Mouse (Mus musculus): Measurements from ENCODE around the gene Ppm1f.
"Not testable (repeated sequence)": the region's sequence is repeated elsewhere in the genome, so short reads cannot be mapped to it uniquely, and the experiment has no call there.

Ppm1f gene

DNA sequence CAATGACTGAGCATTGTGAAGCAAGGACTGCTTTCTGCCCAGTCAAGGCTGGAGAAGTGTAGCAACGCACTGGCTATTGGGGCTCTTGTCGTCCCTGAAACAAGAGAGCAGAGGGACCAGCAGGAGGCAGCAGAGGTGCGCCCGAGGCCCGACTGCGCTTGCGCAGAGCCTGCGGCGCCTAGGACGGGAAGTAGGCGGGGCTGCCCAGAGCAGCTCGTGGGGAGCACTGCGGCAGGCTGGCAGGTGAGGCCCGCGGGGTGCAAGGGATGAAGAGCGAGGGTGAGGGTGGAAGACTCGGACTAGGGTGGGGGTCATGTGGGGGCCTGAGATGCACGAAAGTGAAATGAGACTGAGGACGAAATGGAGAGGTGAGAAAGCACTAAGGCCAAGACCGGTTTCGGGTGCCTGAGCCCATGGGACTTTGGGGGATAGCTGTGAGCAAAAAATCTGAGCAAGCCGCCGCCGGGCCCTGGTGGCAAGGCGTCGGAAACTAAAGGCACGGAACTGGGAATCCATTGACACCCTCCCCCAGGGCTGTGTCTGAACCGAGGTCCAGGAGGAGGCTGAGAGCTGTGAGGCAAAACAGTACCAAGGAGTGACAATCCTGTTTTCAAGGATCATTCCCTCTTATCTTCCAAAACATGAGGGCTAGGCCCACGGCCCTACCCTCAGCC lies at the start of gene Ppm1f:
Gene Ppm1f (plus strand): TSS at position 88 of the 674 bp plus-strand sequence.
- DNase-seq (ENCODE audit: low spot score): peak; percentile 78

DNA sequence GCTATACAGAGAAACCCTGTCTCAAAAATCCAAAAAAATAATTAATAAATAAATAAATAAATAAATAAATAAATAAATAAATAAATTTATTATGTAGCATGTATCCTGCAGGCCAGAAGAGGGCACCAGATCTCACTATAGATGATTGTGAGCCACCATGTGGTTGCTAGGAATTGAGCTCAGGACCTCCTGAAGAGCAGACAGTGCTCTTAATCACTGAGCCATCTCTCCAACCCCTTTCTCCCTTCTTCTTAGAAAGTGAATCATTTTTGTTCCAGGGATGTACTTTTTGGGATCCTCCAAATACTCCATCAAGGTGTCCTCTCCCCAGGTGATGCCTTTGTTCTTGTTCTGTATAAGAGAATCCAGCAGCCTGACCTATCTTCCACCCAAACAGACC lies 47.1 kb upstream of the Ppm1f start:
- no peak for DNase-seq (ENCODE audit: low spot score)

- DNase-seq (ENCODE audit: low spot score): no peak
These were observed 43.9 kb upstream of the Ppm1f start for GRCm38 (mm10) chr16:16852411-16852810.

DNA sequence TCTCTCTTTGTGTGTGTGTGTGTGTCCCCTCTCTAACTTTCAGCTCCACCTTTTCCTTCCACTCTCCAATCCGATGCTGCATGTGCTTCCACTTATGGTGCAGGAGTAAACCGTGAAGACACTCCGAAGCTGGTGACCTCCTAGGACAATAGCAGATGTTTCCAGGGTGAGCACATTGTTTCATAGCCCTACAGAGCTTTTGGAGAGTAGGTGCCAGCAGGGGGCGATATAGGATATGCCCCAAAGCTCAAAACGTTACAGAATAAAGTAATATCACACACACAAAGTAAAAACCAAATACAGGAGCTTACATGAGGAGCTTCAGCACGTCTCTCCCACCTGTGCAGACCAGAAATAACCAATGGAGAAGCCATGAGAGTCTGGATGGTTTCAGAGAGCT lies 41.4 kb upstream of the Ppm1f start:
- no peak for DNase-seq (ENCODE audit: low spot score)

DNA sequence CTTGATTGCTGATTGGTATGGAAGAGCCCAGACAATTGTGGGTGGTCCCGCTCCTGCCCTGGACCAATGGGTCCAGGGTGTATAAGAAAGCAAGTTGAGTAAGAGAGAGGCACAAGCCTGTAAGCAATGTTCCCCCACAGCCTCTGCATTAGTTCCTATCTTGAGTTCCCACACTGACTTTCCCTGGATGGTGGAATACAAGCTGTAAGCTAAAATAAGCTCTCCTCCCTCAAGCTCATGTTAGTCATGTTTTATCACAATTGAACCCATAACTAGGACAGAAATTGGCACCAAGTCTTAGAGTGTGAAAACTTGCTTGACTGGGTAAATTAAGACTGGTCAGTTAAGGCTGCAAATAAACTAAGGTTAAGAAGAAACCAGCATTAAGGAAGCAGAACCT lies 40.7 kb upstream of the Ppm1f start:
- DNase-seq (ENCODE audit: low spot score): no peak

- DNase-seq (ENCODE audit: low spot score): not testable (repeated sequence)
These were observed 40.2 kb upstream of the Ppm1f start for GRCm38 (mm10) chr16:16856054-16856453.

DNA sequence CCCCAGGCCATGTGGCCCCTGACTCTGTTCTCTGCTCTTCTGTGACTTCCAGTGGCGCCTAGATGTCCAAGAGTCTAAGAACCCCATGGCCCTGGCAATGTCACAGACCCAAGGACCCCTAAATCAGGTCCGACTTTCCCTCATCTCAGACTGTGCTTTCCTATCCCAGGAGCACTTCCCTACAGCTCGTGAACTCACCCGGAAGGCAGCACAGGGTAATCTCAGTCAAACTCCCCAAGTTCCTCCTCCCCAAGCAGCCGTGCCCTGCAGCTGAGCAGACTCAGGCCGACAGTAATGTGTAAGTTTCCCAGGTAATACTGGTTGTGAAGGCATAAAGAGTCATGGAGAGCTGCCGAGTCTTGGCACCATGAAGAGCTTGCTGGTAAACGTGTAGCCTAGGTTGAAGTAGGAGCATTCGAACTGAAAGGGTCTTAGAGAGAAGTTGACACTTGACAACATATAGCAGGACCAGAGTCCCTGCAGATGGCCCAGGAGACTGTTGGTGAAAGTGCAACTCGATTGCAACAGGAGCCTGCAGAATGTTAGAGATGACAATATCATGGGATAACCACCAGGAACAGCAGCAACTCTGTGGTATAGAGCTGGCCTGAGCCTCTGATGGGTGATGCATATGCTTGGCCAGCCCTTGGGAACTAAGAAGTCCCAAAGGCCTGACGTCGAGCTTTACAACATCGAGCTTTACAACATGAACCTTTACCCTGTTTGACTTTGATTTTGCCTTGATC lies 39.4 kb upstream of the Ppm1f start:
- no peak for DNase-seq (ENCODE audit: low spot score)

DNA sequence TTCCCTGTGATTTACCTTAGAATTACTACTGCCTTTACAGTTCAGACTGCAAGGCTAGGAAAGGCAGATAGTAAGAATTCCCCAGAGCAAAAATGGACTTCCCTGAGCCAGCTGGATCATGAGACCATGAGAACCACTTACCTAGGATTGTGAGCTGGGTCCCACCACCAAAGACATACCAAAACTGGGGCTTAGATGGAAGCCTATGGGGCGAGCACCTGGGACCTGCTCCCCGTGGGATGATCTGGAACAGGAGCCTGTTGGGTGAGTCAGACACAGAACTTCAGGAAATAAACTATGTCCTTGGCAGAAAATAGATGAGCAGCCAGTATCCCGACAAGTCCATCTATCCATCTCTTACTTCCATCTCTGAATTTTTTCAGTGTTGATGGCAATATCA lies 34.0 kb upstream of the Ppm1f start:
- no peak for DNase-seq (ENCODE audit: low spot score)

DNA sequence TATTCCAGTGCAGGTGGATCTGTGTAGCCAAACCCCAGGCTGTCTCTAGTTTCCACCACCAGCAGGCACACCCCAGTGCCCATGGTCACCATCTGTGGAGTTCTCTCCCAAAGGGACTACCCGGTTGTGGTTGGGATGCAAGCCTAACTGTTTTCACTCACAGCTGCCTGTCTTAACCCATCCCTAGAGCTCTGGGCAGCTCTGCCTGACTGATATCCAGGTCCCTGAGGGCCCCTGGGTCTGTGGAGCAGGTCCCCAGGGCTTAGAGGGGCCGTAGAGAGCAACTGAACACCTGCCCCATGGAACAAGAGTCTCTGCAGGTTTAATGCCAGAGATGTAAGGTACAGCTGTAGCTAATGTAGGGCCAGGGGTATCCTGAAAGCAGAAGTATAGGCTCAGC lies 32.3 kb upstream of the Ppm1f start, which contains the start of gene Igll1:
Gene Igll1 (minus strand): TSS at position 8 of the 400 bp plus-strand sequence.
- no peak for DNase-seq (ENCODE audit: low spot score)

- no peak for DNase-seq (ENCODE audit: low spot score)
These were observed 31.1 kb upstream of the Ppm1f start for GRCm38 (mm10) chr16:16865217-16865616.

DNA sequence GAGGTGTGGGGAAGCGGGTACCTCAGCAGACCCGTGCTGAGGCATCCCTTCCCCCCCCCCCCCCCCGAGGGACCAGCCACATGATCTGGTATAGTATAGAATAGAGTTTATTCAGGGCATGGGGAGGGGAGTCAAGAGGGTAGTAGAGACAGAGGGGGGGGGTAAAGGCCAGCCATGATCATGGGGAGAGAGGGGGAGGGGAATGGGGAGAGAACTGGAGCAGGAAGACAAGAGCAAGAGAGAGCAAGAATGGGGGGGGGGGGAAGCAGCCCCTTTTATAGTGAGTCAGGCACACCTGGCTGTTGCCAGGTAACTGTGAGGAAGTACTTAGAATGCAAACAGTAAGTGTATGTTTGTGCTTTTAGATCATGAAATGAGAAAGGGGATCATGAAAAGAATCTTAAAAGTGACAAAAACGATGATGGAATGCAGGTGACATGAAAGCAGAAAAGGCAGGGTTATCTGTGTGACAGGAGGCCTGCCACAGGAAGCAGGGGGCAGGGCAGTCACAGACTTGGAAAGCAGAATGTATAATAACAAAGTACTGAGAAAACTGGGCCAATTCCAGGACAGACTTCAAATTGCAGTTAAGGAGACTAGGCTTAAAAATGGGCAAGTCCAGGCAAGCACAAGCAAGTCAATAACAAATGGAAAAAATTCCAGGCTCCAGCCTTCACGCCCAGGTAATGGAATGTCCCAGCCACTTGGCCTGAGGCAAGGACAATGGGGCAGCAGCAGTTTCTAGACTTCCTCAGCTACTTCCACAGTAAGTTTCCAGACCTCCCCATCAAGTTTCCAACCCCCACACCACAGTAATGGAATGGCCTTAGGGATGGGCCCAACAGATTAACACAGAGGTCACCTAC lies 30.3 kb upstream of the Ppm1f start:
- no peak for DNase-seq (ENCODE audit: low spot score)

DNA sequence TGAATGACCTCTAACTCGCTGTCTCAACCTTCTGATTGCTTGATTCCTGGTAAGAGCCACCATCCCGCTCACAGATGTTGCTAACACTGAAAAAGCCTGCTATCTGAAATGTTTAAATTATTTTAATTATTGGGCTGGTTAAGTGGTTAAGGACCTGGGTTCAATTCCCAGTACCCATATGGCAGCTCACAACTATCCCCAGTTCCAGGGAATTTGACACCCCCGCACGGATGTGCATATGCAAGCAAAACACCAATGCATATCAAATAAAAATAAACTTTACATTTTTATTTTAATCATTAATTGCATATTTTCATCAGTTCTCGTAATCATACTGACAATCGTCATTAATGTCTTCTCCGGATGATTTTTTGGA lies 26.0 kb upstream of the Ppm1f start:
- no peak for DNase-seq (ENCODE audit: low spot score)

GRCm38 (mm10) chr16:16870617-16871331 lies 25.5 kb upstream of the Ppm1f start, which contains the start of the genes Top3b and Vpreb1:
TSS of gene Top3b (plus strand) at chr16:16870736.
TSS of gene Vpreb1 (minus strand) at chr16:16870843.
- peak; percentile 51 for DNase-seq (ENCODE audit: low spot score)

- DNase-seq (ENCODE audit: low spot score): no peak
These were observed 17.2 kb upstream of the Ppm1f start for GRCm38 (mm10) chr16:16879025-16879424.

- no peak for DNase-seq (ENCODE audit: low spot score)
These were observed 7.9 kb upstream of the Ppm1f start for GRCm38 (mm10) chr16:16888341-16888740.

- no peak for DNase-seq (ENCODE audit: low spot score)
These were observed 3.9 kb upstream of the Ppm1f start for GRCm38 (mm10) chr16:16892366-16892765.

DNA sequence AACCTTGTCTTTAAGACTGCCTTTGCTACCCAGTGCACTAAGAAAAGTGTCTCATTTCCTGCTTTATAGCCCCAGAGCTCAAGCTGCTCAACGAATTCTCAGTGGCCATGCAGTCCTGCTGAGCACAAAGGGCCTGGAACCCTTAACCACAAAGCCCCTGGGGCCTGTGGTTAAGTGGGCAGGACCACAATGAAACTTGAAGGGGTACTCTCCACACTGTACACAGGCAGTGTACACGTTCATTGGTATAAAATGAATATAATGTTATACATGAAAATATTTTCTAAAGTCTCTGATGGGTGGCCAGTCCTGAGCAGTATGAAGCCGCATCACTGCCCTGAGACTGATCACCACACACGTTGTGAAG lies 271 bp upstream of the Ppm1f start:
- no peak for DNase-seq (ENCODE audit: low spot score)

GRCm38 (mm10) chr16:16897056-16897584 lies 851 bp downstream of the Ppm1f start:
- no peak for DNase-seq (ENCODE audit: low spot score)

DNA sequence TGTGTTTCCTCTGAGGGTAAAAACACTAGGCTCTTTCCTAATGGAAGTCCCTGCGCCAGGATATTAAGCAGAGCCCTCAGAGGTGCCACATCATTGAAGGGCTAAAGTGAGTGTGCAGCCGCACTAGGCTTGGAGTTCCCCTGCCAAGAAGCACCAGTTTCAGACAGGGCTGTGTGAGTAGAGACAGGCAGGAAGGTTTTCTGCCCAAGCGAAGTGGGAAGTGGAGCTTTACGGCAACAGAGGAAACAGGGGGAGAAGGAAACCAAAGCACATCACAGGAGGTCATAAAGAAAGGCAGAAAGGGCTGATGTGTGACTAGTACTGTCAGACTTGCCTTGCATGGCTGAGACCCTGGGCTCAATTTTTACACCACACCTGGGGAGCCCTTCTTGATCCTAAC lies 6.1 kb downstream of the Ppm1f start:
- DNase-seq (ENCODE audit: low spot score): no peak

DNA sequence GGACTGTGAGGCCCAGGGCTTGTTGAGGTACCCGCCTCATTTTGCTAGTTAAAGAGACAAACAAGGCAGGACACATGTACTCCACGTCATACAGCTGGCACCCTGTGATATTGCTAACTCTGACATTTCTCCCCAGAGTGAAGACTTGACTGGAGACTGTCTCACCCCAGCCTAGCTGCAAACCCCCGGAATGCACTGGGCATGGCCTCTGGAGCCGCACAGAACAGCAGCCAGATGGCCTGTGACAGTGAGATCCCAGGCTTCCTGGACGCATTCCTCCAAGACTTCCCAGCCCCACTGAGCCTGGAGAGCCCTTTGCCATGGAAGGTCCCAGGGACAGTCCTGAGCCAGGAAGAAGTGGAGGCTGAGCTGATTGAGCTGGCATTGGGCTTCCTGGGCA lies 6.9 kb downstream of the Ppm1f start:
- no peak for DNase-seq (ENCODE audit: low spot score)

DNA sequence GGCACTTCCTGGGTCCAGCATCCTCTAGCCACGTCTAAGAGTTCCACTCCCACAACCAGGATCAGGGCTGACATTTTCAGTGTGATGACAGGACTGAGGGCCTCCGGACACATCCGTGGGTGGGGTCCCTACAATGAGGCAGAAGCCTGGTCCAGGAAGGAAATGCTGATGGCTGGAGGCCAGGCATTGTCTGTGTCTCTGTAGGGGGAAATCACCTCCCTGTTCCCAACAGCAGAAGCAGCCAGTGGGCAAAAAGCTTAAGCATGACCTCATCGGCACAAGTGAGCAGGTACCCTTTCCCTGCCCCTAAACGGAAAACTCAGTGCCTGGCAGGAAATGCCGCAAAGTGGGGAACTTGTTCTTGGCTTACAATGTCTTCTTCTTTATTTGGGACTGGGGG lies 11.5 kb downstream of the Ppm1f start:
- no peak for DNase-seq (ENCODE audit: low spot score)

Measured in urinary bladder, postnatal 10 days (tissue).